Mouse (Mus musculus) lung, embryonic 16.5 days (tissue): ENCODE data around the gene Tnfsf10. TPM values are rescaled to one million over a fixed set of nuclear protein-coding genes. Genes with fewer than 3 reads are reported as not detected.

Experiments
- ATAC-seq: fragments of 200-750 bp; cut with Nextera tagmentation; 2 replicates; pipeline ENCODE4 v1.8.0; 2017; ENCODE audit warnings: low read depth, mild to moderate bottlenecking, moderate library complexity
- H3K27ac ChIP-seq: fragments of 300-500 bp; sonication (generic); 2 replicates; pipeline ENCODE4 v1.5.1; 2014; ENCODE audit warnings: mild to moderate bottlenecking, control low read depth, low read length
- H3K27me3 ChIP-seq: fragments of 300-500 bp; sonication (generic); 2 replicates; pipeline ENCODE4 v1.6.1; 2014; ENCODE audit warnings: low read depth, low read length, mixed read lengths; ENCODE audit not compliant: control insufficient read depth, insufficient read depth
- H3K36me3 ChIP-seq: fragments of 300-500 bp; sonication (generic); 2 replicates; pipeline ENCODE4 v1.6.1; 2014; ENCODE audit warnings: low read length; ENCODE audit not compliant: control insufficient read depth, insufficient read depth
- H3K4me1 ChIP-seq: fragments of 300-500 bp; sonication (generic); replicated peaks from 2 replicates; pipeline ENCODE4 v1.6.1; 2014; ENCODE audit warnings: low read length, mixed read lengths; ENCODE audit not compliant: control insufficient read depth, insufficient read depth
- H3K4me2 ChIP-seq: fragments of 300-500 bp; sonication (generic); 2 replicates; pipeline ENCODE4 v1.6.1; 2014; ENCODE audit warnings: low read depth, low read length, control low read depth
- H3K4me3 ChIP-seq: fragments of 300-500 bp; sonication (generic); 2 replicates; pipeline ENCODE4 v1.5.1; 2014; ENCODE audit warnings: mild to moderate bottlenecking, low read length, control low read depth
- H3K9ac ChIP-seq: fragments of 300-500 bp; sonication (generic); 2 replicates; pipeline ENCODE4 v1.6.1; 2014; ENCODE audit warnings: low read length, control low read depth
- H3K9me3 ChIP-seq: fragments of 300-500 bp; sonication (generic); 2 replicates; pipeline ENCODE4 v1.6.1; 2016; ENCODE audit warnings: low read length; ENCODE audit not compliant: control insufficient read depth
- WGBS: fragments of 180-500 bp; shearing (Covaris S2); extraction: QIAGEN DNeasy Blood & Tissue Kit; methylation state at CpG from one replicate; pipeline ENCODE4 v1.1.7; 2014; 5-methylcytosine and 5-hydroxymethylcytosine counted together
- polyA plus RNA-seq: library from polyadenylated mRNA; unstranded; fragments of >200 nt; fragmentation: Nextera tagmentation; extraction: Ambion mirVana; gene quantifications from 2 replicates; pipeline ENCODE4 v1.2.1, GENCODE M21; 2015

The Tnfsf10 gene
- polyA plus RNA-seq, 1 experiment from 2014 or later = 3.6 TPM

DNA sequence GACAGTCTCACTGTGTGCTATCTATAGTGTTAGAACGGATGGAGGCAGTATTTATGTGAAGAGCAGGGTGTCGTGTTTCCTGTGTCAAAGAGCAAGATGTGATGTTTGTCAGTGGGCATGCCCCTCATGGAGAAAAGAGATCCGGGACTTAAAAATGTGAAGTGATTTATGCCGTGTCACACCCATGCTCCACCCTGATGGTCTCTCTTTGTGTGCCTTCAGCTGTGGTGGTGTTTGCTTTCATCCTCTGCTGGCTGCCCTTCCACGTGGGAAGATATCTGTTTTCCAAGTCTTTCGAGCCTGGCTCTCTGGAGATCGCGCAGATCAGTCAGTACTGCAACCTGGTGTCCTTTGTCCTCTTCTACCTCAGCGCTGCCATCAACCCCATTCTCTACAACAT is 57.6 kb downstream of the Tnfsf10 start:
- no peaks in the 10 kb centered on the region for H3K36me3 ChIP-seq
- H3K4me2 ChIP-seq = no peak overlapping the region
- H3K9ac ChIP-seq = no peak overlapping the region
- H3K4me3 ChIP-seq = no peak overlapping the region
- no peaks in the 10 kb centered on the region for H3K9me3 ChIP-seq
- WGBS = 38% methylated on average over 9 of the region's 9 CpGs
- no peak for ATAC-seq
- H3K4me1 ChIP-seq = 0 out of 2 replicates have a peak, but pooled peaks cover 2% of the 10 kb centered on the region
- H3K27me3 ChIP-seq = peaks cover 42% of the 10 kb centered on the region
- no peak overlapping the region for H3K27ac ChIP-seq

DNA sequence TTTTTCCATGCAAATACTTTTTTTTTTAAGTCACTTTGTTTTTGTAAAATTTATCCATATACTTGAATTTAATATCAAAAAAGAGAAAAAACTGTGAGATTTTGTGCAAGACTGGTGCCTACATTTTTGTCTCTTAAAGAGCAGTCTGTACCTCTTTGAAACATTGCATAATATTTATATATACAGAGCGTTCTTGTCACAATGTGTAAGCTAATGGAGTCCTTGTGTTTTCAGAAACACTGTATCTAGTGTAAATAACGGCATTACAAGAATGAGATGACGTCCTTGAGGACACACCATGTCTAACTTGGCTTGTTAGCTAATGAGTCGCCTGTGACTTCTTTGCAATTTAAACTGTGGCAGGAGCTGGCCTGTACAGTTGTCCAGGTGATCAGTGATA is 61.1 kb downstream of the Tnfsf10 start:
- no peaks in the 10 kb centered on the region for H3K9me3 ChIP-seq
- no peak overlapping the region for H3K4me3 ChIP-seq
- peaks cover 14% of the 10 kb centered on the region for H3K27me3 ChIP-seq
- ATAC-seq = peak; percentile 79
- H3K4me1 ChIP-seq = 0 out of 2 replicates have a peak, but pooled peaks cover 2% of the 10 kb centered on the region
- 32% methylated on average over 4 of the region's 4 CpGs for WGBS
- no peak overlapping the region for H3K4me2 ChIP-seq
- no peak overlapping the region for H3K9ac ChIP-seq
- H3K27ac ChIP-seq = no peak overlapping the region
- H3K36me3 ChIP-seq = no peaks in the 10 kb centered on the region

- Histone ChIP-seq H3K4me1 (no peaks in the 10 kb centered on the region), H3K27me3 (no peaks in the 10 kb centered on the region), H3K9me3 (no peaks in the 10 kb centered on the region), H3K4me3 (no peak overlapping the region), H3K9ac (no peak overlapping the region), H3K27ac (no peak overlapping the region), H3K4me2 (no peak overlapping the region), H3K36me3 (no peaks in the 10 kb centered on the region)
- no peak for ATAC-seq
- 57% methylated on average over 3 of the region's 3 CpGs for WGBS
Measured at GRCm38 (mm10) chr3:27384836-27385235, 68.0 kb downstream of the Tnfsf10 start.

GRCm38 (mm10) chr3:27389923-27390322 is 73.1 kb downstream of the Tnfsf10 start:
- Histone ChIP-seq H3K27ac (no peak overlapping the region), H3K9ac (no peak overlapping the region), H3K4me1 (no peaks in the 10 kb centered on the region), H3K4me3 (no peak overlapping the region), H3K4me2 (no peak overlapping the region), H3K9me3 (no peaks in the 10 kb centered on the region), H3K36me3 (no peaks in the 10 kb centered on the region), H3K27me3 (no peaks in the 10 kb centered on the region)
- 61% methylated on average over 1 of the region's 1 CpGs for WGBS
- no peak for ATAC-seq

Other genes with a start within 250 kb of the Tnfsf10 start
- 67.2 and 71.4 TPM in 2 replicates for gene Ect2, start 163.2 kb upstream of the Tnfsf10 start, polyA plus RNA-seq
- gene Nceh1, start 134.1 kb upstream of the Tnfsf10 start, polyA plus RNA-seq = 9.6 and 10.1 TPM in 2 replicates
- not detected in 2 replicates for gene Ghsr, start 54.3 kb downstream of the Tnfsf10 start, polyA plus RNA-seq